Comparison of ENCODE assay signal across 30 mouse cellular contexts in genomic region chr14:24293631-24294030, GRCm38 (mm10). TPM values are rescaled to one million over a fixed set of nuclear protein-coding genes. Genes with fewer than 3 reads are reported as not detected.
"Had no signal": no experiment of that assay in that cellular context is flagged by ENCODE, and none has a peak within 500 bp of the region (broad histone marks: within the 10 kb centered on the region; RNA-seq: fewer than 3 reads in every experiment).

No protein-coding gene starts in this region.

- H3K27me3 ChIP-seq: hindbrain, embryonic 12.5 days; intestine, embryonic 15.5 days; limb, embryonic 12.5 days; liver, embryonic 12.5 days had no signal

- DNase-seq: gastrocnemius, adult 2 months; gastrocnemius, postnatal 10 days; gastrocnemius, postnatal 25 days; heart, postnatal 10 days; heart, postnatal 4 days; kidney, adult 18-20 months; kidney, adult 8-10 months; kidney, postnatal 10 days; kidney, postnatal 25 days; kidney, postnatal 4 days; liver had no signal

- H3K27ac ChIP-seq: gastrocnemius, adult 2 months; hindbrain, embryonic 10.5 days; hindbrain, embryonic 12.5 days; hindbrain, embryonic 14.5 days; intestine, embryonic 15.5 days; layer of hippocampus, adult 2 months; left cerebral cortex, adult 2 months; limb, embryonic 10.5 days; limb, embryonic 12.5 days; liver, embryonic 12.5 days; liver, embryonic 14.5 days had no signal

- H3K9me3 ChIP-seq: hindbrain, embryonic 10.5 days; hindbrain, embryonic 12.5 days; intestine, embryonic 15.5 days; limb, embryonic 10.5 days; limb, embryonic 12.5 days; liver, embryonic 12.5 days had no signal

- H3K4me1 ChIP-seq: hindbrain, embryonic 10.5 days; hindbrain, embryonic 12.5 days; intestine, embryonic 15.5 days; limb, embryonic 10.5 days; limb, embryonic 12.5 days; liver, embryonic 12.5 days had no signal

- H3K4me3 ChIP-seq: gastrocnemius, adult 2 months; hindbrain, embryonic 10.5 days; hindbrain, embryonic 12.5 days; intestine, embryonic 15.5 days; layer of hippocampus, adult 2 months; left cerebral cortex, adult 2 months; limb, embryonic 10.5 days; limb, embryonic 12.5 days; liver, embryonic 12.5 days had no signal

- H3K4me2 ChIP-seq: heart, embryonic 11.5 days; hindbrain, embryonic 12.5 days; hindbrain, embryonic 14.5 days; intestine, embryonic 15.5 days; limb, embryonic 12.5 days; liver, embryonic 12.5 days had no signal

- ATAC-seq: hindbrain, embryonic 16.5 days; inflammation-experienced regulatory T-cells, adult 6 months; intestine, embryonic 15.5 days; intestine, postnatal 0 days; liver, embryonic 12.5 days had no signal

- H3K36me3 ChIP-seq: hindbrain, embryonic 10.5 days; hindbrain, embryonic 12.5 days; intestine, embryonic 15.5 days; limb, embryonic 10.5 days; limb, embryonic 12.5 days; liver, embryonic 12.5 days had no signal

- H3K9ac ChIP-seq: hindbrain, embryonic 12.5 days; hindbrain, embryonic 14.5 days; intestine, embryonic 15.5 days; limb, embryonic 12.5 days; liver, embryonic 12.5 days; liver, embryonic 14.5 days had no signal

RNA-seq across cellular contexts. Expression of gene E330034G19Rik, which starts 0.6 kb away (rescaled TPM):
- polyA plus RNA-seq: heart, embryonic 11.5 days; heart, embryonic 14.5 days; heart, embryonic 16.5 days; hindbrain, embryonic 10.5 days; hindbrain, embryonic 12.5 days; hindbrain, embryonic 14.5 days; inflammation-experienced regulatory T-cells, adult 6 months; intestine, embryonic 15.5 days; intestine, postnatal 0 days; kidney, embryonic 14.5 days; kidney, embryonic 16.5 days; limb, embryonic 10.5 days; limb, embryonic 12.5 days; limb, embryonic 14.5 days; liver, embryonic 12.5 days; liver, embryonic 14.5 days had no signal
